Mouse (Mus musculus): ENCODE measurements around the gene Scd3.

DNA sequence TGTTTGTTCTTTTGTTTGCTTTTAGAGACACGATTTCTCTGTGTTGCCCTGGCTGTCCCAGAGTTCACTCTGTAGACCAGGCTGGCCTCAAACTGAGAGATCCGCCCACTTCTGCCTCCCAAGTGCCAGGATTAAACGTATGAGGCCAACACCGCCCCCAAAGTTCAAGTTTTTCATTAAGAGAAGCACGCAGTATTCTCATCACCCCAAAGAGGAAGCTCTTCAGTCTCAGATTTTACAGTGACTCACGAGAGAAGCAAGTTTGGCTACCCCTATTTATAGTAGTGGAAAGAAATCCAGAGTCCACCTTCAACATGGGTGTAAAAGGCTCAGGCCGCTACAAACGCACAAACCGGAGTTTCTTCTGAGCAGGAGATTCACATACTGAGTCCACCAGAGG is 61.2 kb downstream of the Scd3 start:
- TF ChIP-seq POLR2A (IDR thresholded peaks at IDR 0.05; ENCODE audit: borderline replicate concordance, extremely low read depth, insufficient read depth, insufficient read length, poor library complexity, severe bottlenecking) (no peak), CTCF (IDR thresholded peaks at IDR 0.05; ENCODE audit: borderline replicate concordance, extremely low read depth, insufficient read depth, insufficient read length) (no peak)
